Mouse (Mus musculus): ENCODE results near the gene 4930442H23Rik. TPM values are rescaled to one million over a fixed set of nuclear protein-coding genes. Genes with fewer than 3 reads are reported as not detected.

The 4930442H23Rik gene
- polyA plus RNA-seq, 1 experiment from 2014 or later: not detected

DNA sequence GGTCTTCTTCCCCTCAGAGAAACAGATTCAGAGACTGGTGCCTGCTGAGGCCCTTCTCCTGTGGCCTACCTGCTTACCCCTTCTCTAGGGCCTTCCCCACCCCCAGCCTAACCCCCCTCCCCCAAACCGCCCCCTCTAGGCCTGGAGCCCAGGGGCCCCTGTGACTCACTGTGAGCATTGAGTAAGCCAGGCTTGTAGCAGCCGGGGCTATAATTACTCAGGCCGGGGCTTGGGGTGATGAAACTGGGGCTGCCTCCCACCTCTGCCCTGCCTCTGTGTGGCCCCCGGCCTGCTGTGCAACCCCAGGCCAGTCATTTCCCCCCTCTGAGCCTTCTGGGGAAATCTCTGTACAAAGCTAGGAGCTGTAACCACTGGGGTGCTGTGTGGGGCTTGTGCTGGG is 37.4 kb downstream of the 4930442H23Rik start:
- H3K4me2 ChIP-seq (replicated peaks; ENCODE audit: low read depth, low read length): no peak overlapping the region
- H3K9ac ChIP-seq (ENCODE audit: low read depth, low read length): no peak overlapping the region
- no peak overlapping the region for H3K4me3 ChIP-seq (ENCODE audit: low read length)
- H3K9me3 ChIP-seq (ENCODE audit: control insufficient read depth, low read length): no peaks in the 10 kb centered on the region
- WGBS: 93% methylated on average over 4 of the region's 4 CpGs
- no peak overlapping the region for H3K27ac ChIP-seq (ENCODE audit: low read depth, low read length)
- no peak for ATAC-seq (ENCODE audit: low FRiP score, low TSS enrichment)
- no peaks in the 10 kb centered on the region for H3K27me3 ChIP-seq (ENCODE audit: control insufficient read depth, insufficient read depth, low read length)
- peaks cover 4% of the 10 kb centered on the region; the same call in 1 of the 2 replicates for H3K4me1 ChIP-seq (ENCODE audit: control insufficient read depth, insufficient read depth, low read length)
- H3K36me3 ChIP-seq (ENCODE audit: control insufficient read depth, insufficient read depth, low read length): peaks cover 73% of the 10 kb centered on the region

DNA sequence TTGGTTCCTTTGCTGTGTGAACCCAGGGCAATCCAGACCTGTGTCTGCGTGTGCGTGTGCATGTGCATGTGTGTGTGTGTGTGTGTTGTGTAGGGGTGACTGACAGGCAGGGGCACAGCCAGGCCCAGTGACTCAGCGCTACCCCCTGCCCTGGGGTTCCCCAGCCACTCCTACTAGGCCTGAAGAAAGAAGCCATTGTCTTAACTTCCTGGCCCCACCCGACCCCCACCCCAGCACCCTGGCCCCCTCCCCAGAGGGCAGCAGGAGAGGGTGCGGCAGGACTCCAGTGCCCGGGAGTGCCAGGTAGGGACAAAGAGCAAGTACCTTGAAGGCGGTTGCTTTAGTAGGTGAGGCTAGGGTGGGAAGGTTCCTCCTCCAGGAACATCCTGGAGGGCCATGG is 37.9 kb downstream of the 4930442H23Rik start:
- ATAC-seq (ENCODE audit: low FRiP score, low TSS enrichment): no peak
- H3K4me3 ChIP-seq (ENCODE audit: low read length): no peak overlapping the region
- H3K4me1 ChIP-seq (ENCODE audit: control insufficient read depth, insufficient read depth, low read length): peaks cover 9% of the 10 kb centered on the region
- H3K4me2 ChIP-seq (replicated peaks; ENCODE audit: low read depth, low read length): no peak overlapping the region
- no peaks in the 10 kb centered on the region for H3K9me3 ChIP-seq (ENCODE audit: control insufficient read depth, low read length)
- H3K27me3 ChIP-seq (ENCODE audit: control insufficient read depth, insufficient read depth, low read length): no peaks in the 10 kb centered on the region
- H3K36me3 ChIP-seq (ENCODE audit: control insufficient read depth, insufficient read depth, low read length): peaks cover 73% of the 10 kb centered on the region
- H3K27ac ChIP-seq (ENCODE audit: low read depth, low read length): no peak overlapping the region
- WGBS: 76% methylated on average over 7 of the region's 7 CpGs
- no peak overlapping the region for H3K9ac ChIP-seq (ENCODE audit: low read depth, low read length)

DNA sequence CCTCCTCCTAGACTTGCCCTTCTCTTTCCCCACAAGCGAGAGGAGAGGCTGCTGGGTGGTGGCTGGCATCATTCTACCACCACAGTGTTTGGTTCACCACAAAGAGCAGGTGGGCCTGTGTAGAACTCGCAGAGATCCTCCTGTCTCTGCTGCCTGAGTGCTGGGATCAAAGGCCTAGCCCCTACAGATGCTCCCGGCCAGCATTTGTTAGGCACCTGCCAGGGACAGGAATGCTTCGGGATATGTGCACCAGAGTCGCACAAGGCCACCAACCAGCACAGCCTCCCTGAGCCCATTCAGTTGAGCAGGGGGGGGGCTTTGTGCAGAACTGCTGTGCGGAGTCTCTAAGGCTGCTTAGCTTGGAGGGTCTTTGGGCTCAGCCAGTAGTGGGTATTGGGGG is 38.3 kb downstream of the 4930442H23Rik start:
- H3K4me1 ChIP-seq (ENCODE audit: control insufficient read depth, insufficient read depth, low read length): peaks cover 14% of the 10 kb centered on the region
- no peak for ATAC-seq (ENCODE audit: low FRiP score, low TSS enrichment)
- no peak overlapping the region for H3K27ac ChIP-seq (ENCODE audit: low read depth, low read length)
- no peaks in the 10 kb centered on the region for H3K9me3 ChIP-seq (ENCODE audit: control insufficient read depth, low read length)
- no peak overlapping the region for H3K9ac ChIP-seq (ENCODE audit: low read depth, low read length)
- no peak overlapping the region for H3K4me3 ChIP-seq (ENCODE audit: low read length)
- no peak overlapping the region for H3K4me2 ChIP-seq (replicated peaks; ENCODE audit: low read depth, low read length)
- H3K36me3 ChIP-seq (ENCODE audit: control insufficient read depth, insufficient read depth, low read length): peaks cover 73% of the 10 kb centered on the region
- H3K27me3 ChIP-seq (ENCODE audit: control insufficient read depth, insufficient read depth, low read length): no peaks in the 10 kb centered on the region
- whole genome bisulfite sequencing: 96% methylated on average over 6 of the region's 6 CpGs

DNA sequence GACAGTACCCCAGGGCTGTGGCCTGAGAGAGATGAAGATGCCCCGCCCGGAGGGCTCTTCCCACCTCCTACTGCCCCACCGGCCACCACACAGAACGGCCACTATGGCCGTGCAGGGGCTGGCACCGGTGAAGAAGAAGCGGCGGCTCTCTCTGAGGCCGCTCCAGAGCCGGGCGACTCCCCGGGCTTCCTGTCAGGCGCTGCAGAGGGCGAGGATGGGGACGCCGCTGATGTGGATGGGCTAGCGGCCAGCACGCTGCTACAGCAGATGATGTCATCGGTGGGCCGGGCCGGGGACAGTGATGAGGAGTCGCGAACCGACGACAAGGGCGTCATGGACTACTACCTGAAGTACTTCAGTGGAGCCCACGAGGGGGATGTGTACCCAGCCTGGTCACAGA is 39.0 kb downstream of the 4930442H23Rik start:
- Histone ChIP-seq H3K27ac (ENCODE audit: low read depth, low read length) (no peak overlapping the region), H3K9ac (ENCODE audit: low read depth, low read length) (no peak overlapping the region), H3K27me3 (ENCODE audit: control insufficient read depth, insufficient read depth, low read length) (no peaks in the 10 kb centered on the region), H3K4me2 (replicated peaks; ENCODE audit: low read depth, low read length) (no peak overlapping the region), H3K9me3 (ENCODE audit: control insufficient read depth, low read length) (no peaks in the 10 kb centered on the region), H3K4me1 (ENCODE audit: control insufficient read depth, insufficient read depth, low read length) (peaks cover 20% of the 10 kb centered on the region), H3K4me3 (ENCODE audit: low read length) (no peak overlapping the region), H3K36me3 (ENCODE audit: control insufficient read depth, insufficient read depth, low read length) (peaks cover 66% of the 10 kb centered on the region)
- 93% methylated on average over 27 of the region's 27 CpGs for WGBS
- no peak for ATAC-seq (ENCODE audit: low FRiP score, low TSS enrichment)

DNA sequence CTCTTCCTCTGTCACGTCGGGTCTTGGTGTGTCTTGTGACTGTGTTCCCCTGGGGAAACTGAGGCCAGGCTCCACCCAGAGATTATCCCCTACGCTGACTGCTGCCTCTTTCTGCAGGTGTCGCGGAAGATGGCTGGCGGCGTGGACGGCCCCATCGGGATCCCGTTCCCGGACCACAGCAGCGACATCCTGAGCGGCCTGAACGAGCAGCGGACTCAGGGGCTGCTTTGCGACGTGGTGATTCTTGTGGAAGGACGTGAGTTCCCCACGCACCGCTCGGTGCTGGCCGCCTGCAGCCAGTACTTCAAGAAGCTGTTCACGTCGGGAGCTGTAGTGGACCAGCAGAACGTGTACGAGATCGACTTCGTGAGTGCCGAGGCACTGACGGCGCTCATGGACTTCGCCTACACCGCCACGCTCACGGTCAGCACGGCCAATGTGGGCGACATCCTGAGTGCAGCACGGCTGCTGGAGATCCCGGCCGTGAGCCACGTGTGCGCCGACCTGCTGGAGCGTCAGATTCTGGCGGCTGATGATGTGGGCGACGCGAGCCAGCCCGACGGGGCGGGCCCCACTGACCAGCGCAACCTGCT is 39.7 kb downstream of the 4930442H23Rik start:
- peaks cover 27% of the 10 kb centered on the region for H3K4me1 ChIP-seq (ENCODE audit: control insufficient read depth, insufficient read depth, low read length)
- no peaks in the 10 kb centered on the region for H3K27me3 ChIP-seq (ENCODE audit: control insufficient read depth, insufficient read depth, low read length)
- 95% methylated on average over 52 of the region's 52 CpGs for WGBS

DNA sequence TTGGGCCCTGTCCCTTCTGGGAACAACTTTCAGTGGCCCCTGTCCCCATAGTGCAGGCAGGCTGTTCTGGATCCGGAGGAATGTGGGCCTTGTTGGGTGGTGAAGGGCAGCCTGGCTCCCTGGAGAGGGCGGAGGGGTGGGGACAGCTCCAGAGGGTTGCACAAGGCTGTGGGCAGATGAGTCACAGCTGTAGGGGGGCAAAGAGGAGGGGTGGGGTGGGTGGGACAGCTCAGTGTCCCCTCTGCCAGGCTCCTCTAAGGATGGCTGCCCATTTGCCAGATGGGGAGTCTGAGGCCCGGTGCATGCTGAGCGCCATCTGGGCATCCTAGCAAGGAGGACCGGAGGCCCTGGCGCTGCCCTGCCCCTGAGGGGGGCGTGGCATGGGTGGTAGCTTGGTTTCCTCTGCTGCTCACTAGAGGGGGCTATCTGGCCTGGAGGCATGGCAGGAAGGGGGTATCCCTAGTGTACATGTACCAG is 40.5 kb downstream of the 4930442H23Rik start:
- Histone ChIP-seq H3K36me3 (ENCODE audit: control insufficient read depth, insufficient read depth, low read length) (peaks cover 52% of the 10 kb centered on the region), H3K27ac (ENCODE audit: low read depth, low read length) (no peak overlapping the region), H3K9me3 (ENCODE audit: control insufficient read depth, low read length) (no peaks in the 10 kb centered on the region), H3K27me3 (ENCODE audit: control insufficient read depth, insufficient read depth, low read length) (no peaks in the 10 kb centered on the region), H3K4me1 (ENCODE audit: control insufficient read depth, insufficient read depth, low read length) (peaks cover 35% of the 10 kb centered on the region), H3K4me3 (ENCODE audit: low read length) (no peak overlapping the region), H3K9ac (ENCODE audit: low read depth, low read length) (no peak overlapping the region; the same call in 1 of the 2 replicates), H3K4me2 (replicated peaks; ENCODE audit: low read depth, low read length) (no peak overlapping the region)
- no peak for ATAC-seq (ENCODE audit: low FRiP score, low TSS enrichment)
- WGBS: 96% methylated on average over 5 of the region's 7 CpGs

More for the DNA sequence above, 39.7 kb downstream of the 4930442H23Rik start:
- ATAC-seq (ENCODE audit: low FRiP score, low TSS enrichment): no peak
- peaks cover 59% of the 10 kb centered on the region for H3K36me3 ChIP-seq (ENCODE audit: control insufficient read depth, insufficient read depth, low read length)
- H3K9ac ChIP-seq (ENCODE audit: low read depth, low read length): no peak overlapping the region
- no peak overlapping the region for H3K4me2 ChIP-seq (replicated peaks; ENCODE audit: low read depth, low read length)
- H3K9me3 ChIP-seq (ENCODE audit: control insufficient read depth, low read length): no peaks in the 10 kb centered on the region
- no peak overlapping the region for H3K27ac ChIP-seq (ENCODE audit: low read depth, low read length)
- H3K4me3 ChIP-seq (ENCODE audit: low read length): no peak overlapping the region

DNA sequence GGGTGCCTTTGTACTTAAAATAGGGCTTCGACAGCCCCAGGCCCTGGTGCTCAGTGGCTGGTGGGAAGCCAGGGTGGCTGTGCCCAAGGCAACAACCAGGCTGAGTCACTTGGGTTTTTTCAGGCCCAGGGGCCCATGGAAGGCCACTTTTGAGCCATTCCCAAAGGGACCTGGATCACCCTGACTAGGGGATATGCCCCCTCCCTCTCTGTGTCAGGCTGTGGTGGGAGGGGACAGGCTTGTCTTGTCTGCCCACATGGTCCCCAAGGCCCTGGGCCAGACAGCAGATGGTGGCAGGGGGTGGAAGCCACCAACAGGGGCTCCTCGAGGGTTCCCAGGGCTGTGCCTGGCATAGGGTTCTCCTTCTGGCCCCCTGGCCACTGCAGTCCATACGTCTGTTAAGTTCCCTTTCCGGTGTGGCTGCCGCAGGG is 41.1 kb downstream of the 4930442H23Rik start:
- Histone ChIP-seq H3K27ac (ENCODE audit: low read depth, low read length) (no peak overlapping the region), H3K9me3 (ENCODE audit: control insufficient read depth, low read length) (no peaks in the 10 kb centered on the region), H3K4me2 (replicated peaks; ENCODE audit: low read depth, low read length) (no peak overlapping the region), H3K36me3 (ENCODE audit: control insufficient read depth, insufficient read depth, low read length) (peaks cover 45% of the 10 kb centered on the region), H3K9ac (ENCODE audit: low read depth, low read length) (no peak overlapping the region), H3K4me1 (ENCODE audit: control insufficient read depth, insufficient read depth, low read length) (peaks cover 35% of the 10 kb centered on the region), H3K4me3 (ENCODE audit: low read length) (no peak overlapping the region), H3K27me3 (ENCODE audit: control insufficient read depth, insufficient read depth, low read length) (no peaks in the 10 kb centered on the region)
- no peak for ATAC-seq (ENCODE audit: low FRiP score, low TSS enrichment)
- WGBS: 88% methylated on average over 5 of the region's 5 CpGs

DNA sequence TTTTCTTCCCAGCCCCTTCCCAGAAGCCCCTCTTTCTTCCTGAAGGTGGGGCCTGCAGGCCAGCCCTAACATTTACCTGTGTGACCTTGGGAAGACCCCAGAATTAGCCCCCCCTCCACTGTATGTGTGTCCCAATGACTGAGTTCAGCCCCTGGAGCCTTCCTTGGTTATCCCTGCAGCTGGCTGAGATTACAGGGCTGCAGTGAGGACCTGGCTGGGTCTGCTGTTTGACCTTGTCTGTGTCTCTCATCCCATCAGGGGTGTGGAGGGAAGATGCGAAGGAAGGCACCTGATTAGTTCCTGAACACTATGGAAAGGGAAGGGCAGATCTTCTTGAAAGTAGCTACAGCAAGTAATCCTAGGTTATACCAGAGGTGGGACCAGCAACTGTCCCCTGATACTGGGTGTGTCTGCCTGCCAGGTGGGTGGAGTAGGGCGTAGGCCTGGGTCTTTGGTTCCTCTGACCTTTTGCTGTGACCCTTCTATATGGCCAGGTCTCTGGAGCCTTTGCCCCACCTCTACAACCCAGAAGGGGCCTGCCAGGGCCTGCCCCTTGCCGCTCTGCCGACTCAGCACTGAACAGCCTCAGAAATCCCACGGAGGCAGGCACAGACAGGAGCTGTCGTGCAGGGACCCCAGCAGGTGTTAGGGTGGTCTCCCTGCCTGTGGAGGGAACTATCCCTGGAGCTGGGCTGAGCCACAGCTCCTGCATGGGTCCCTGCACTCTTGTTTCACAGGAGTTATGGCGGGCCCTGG is 42.0 kb downstream of the 4930442H23Rik start:
- no peak overlapping the region for H3K27ac ChIP-seq (ENCODE audit: low read depth, low read length)
- H3K4me3 ChIP-seq (ENCODE audit: low read length): no peak overlapping the region; the same call in 1 of the 2 replicates
- no peak overlapping the region for H3K4me2 ChIP-seq (replicated peaks; ENCODE audit: low read depth, low read length)
- H3K9me3 ChIP-seq (ENCODE audit: control insufficient read depth, low read length): no peaks in the 10 kb centered on the region
- no peak for ATAC-seq (ENCODE audit: low FRiP score, low TSS enrichment)
- H3K4me1 ChIP-seq (ENCODE audit: control insufficient read depth, insufficient read depth, low read length): peaks cover 35% of the 10 kb centered on the region
- H3K9ac ChIP-seq (ENCODE audit: low read depth, low read length): no peak overlapping the region
- peaks cover 36% of the 10 kb centered on the region for H3K36me3 ChIP-seq (ENCODE audit: control insufficient read depth, insufficient read depth, low read length)
- no peaks in the 10 kb centered on the region for H3K27me3 ChIP-seq (ENCODE audit: control insufficient read depth, insufficient read depth, low read length)
- 92% methylated on average over 7 of the region's 7 CpGs for WGBS

Measured in kidney, embryonic 14.5 days (tissue).